Mouse (Mus musculus) liver, embryonic 13.5 days (tissue): Measurements from ENCODE around the gene Swi5. TPM values are rescaled to one million over a fixed set of nuclear protein-coding genes. Genes with fewer than 3 reads are reported as not detected.

Source experiments
- ATAC-seq: fragments of 200-750 bp; cut with Nextera tagmentation; 2 replicates; pipeline ENCODE4 v1.8.0; 2017; ENCODE audit warnings: low read depth, mild to moderate bottlenecking, moderate number of reproducible peaks, moderate library complexity
- DNase-seq: peaks from one replicate; pipeline ENCODE4 v3.0.0; 2022
- H3K27ac ChIP-seq: fragments of 300-500 bp; sonication (generic); 2 replicates; pipeline ENCODE4 v1.5.1; 2015; ENCODE audit warnings: moderate library complexity, mild to moderate bottlenecking, inconsistent platforms
- H3K27me3 ChIP-seq: fragments of 300-500 bp; sonication (generic); 2 replicates; pipeline ENCODE4 v1.6.1; 2015; ENCODE audit warnings: mild to moderate bottlenecking, inconsistent platforms
- H3K36me3 ChIP-seq: fragments of 300-500 bp; sonication (generic); 2 replicates; pipeline ENCODE4 v1.6.1; 2015; ENCODE audit warnings: mild to moderate bottlenecking, inconsistent platforms
- H3K4me1 ChIP-seq: fragments of 300-500 bp; sonication (generic); replicated peaks from 2 replicates; pipeline ENCODE4 v1.6.1; 2015; ENCODE audit warnings: inconsistent platforms
- H3K4me2 ChIP-seq: fragments of 300-500 bp; sonication (generic); 2 replicates; pipeline ENCODE4 v1.6.1; 2015; ENCODE audit warnings: inconsistent platforms, mild to moderate bottlenecking, moderate library complexity
- H3K4me3 ChIP-seq: fragments of 300-500 bp; sonication (generic); replicated peaks from 2 replicates; pipeline ENCODE4 v1.5.1; 2015; ENCODE audit warnings: mild to moderate bottlenecking, inconsistent platforms
- H3K9ac ChIP-seq: fragments of 300-500 bp; sonication (generic); 2 replicates; pipeline ENCODE4 v1.6.1; 2015; ENCODE audit warnings: mild to moderate bottlenecking, inconsistent platforms
- H3K9me3 ChIP-seq: fragments of 300-500 bp; sonication (generic); replicated peaks from 2 replicates; pipeline ENCODE4 v1.6.1; 2016; ENCODE audit warnings: inconsistent platforms
- WGBS: fragments of 180-500 bp; shearing (Covaris S2); methylation state at CpG from one replicate; pipeline ENCODE4 v1.1.7; 2015; ENCODE audit not compliant: insufficient replicate concordance; 5-methylcytosine and 5-hydroxymethylcytosine counted together
- polyA plus RNA-seq: library from polyadenylated mRNA; unstranded; fragments of >200 nt; fragmentation: Nextera tagmentation; extraction: Ambion mirVana; gene quantifications from 2 replicates; pipeline ENCODE4 v1.2.1, GENCODE M21; 2015

Swi5 gene
- polyA plus RNA-seq, 1 experiment from 2014 or later, result 218 TPM

DNA sequence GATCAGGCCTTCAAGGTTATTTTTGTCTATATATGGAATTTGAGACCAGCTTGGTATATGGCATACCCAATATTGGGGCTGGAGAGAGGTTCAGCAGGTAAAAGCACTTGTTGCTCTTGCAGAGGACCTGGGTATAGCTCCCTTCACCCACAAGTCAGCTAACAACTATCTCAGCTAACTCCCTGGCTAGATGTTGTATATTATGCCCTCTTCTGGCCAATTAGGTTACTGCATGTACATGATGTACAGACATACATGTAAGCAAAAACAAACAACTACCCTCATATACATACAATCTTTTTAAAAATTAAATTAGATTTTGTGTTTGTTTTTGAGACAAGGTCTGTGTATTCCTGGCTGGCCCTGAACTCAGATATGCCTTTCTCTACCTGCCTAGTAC lies 1.7 kb upstream of the Swi5 start:
- Histone ChIP-seq H3K27me3 (no peaks in the 10 kb centered on the region), H3K4me2 (peak overlapping the region; percentile 94), H3K4me1 (peaks cover 34% of the 10 kb centered on the region), H3K9ac (peak overlapping the region; percentile 89; the same call in 1 of the 2 replicates), H3K9me3 (no peaks in the 10 kb centered on the region), H3K4me3 (peak overlapping the region; percentile 92), H3K27ac (peak overlapping the region; percentile 83; the same call in 1 of the 2 replicates), H3K36me3 (peaks cover 29% of the 10 kb centered on the region)
- ATAC-seq (no peak), DNase-seq (no peak)

DNA sequence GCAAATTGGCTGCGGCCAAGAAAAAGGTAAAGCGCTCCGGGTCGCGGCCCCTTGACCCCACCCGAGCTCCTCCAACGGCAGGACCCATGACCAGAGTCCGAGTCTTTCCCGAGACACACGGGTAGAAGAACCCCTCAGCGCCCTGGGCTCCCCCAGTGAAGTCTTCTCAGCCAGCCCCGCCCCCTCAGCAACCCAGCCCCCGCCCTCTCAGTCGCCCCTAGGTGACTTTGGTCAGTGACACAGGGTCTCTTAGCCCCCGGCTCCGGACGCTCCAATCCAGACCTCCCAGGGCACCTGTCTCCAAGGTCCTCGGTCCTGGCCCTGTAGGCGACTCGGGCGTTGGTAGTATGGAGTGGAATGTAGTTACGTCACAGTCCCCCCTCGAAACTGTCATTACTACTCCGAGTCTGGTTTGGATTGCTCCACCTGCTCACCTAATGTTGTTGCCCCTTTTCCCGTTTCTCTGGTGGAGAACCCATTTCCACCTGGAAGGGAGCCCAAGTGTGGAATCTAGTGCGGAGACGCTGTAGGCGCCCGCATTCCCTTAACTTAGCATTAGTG lies 576 bp upstream of the Swi5 start:
- ATAC-seq (peak; percentile 61), DNase-seq (no peak)
- whole genome bisulfite sequencing, result 1% methylated on average over 29 of the region's 29 CpGs
- Histone ChIP-seq H3K27ac (peak overlapping the region; percentile 83), H3K9me3 (no peaks in the 10 kb centered on the region), H3K4me3 (peak overlapping the region; percentile 92), H3K9ac (peak overlapping the region; percentile 89), H3K27me3 (no peaks in the 10 kb centered on the region), H3K36me3 (peaks cover 30% of the 10 kb centered on the region), H3K4me1 (peaks cover 34% of the 10 kb centered on the region), H3K4me2 (peak overlapping the region; percentile 94)

GRCm38 (mm10) chr2:32287334-32287840 lies 488 bp downstream of the Swi5 start, which contains the start of gene Golga2:
TSS of gene Golga2 (plus strand) at chr2:32287384.
- Histone ChIP-seq H3K9me3 (no peaks in the 10 kb centered on the region), H3K4me2 (peak within 1 kb of the TSS; percentile 94), H3K36me3 (peaks cover 25% of the 10 kb centered on the region), H3K27me3 (no peaks in the 10 kb centered on the region), H3K9ac (peak within 1 kb of the TSS; percentile 95), H3K4me1 (peaks cover 40% of the 10 kb centered on the region), H3K27ac (peak within 1 kb of the TSS; percentile 88), H3K4me3 (peak within 1 kb of the TSS; percentile 92)
- WGBS, result under 1% methylated on average over 22 of the region's 23 CpGs
- DNase-seq (peak; percentile 35), ATAC-seq (peak; percentile 6)

DNA sequence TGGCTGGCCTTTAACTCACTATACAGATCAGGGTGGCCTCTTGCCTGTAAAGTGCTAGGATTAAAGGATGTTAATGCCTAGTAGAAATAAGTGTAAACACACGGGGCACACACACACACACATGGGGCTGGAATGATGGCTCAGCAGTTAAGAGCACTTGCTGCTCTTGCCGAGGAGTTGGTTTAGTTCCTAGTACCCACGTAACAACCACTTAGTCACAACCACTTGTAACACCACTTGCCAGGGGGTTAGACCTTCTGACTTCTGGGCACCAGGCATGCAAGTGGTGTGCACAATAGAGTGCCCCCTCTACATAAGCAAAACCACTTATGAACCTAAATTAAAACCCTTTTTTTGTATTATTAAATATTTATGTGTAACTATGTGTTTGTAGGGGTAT lies 3.9 kb downstream of the Swi5 start:
- Histone ChIP-seq H3K27me3 (no peaks in the 10 kb centered on the region), H3K9ac (no peak overlapping the region), H3K4me2 (no peak overlapping the region), H3K4me1 (peaks cover 30% of the 10 kb centered on the region), H3K9me3 (no peaks in the 10 kb centered on the region), H3K27ac (no peak overlapping the region), H3K4me3 (no peak overlapping the region), H3K36me3 (peaks cover 54% of the 10 kb centered on the region)
- no peak for ATAC-seq
- WGBS, result 68% methylated on average over 3 of the region's 3 CpGs
- no peak for DNase-seq

GRCm38 (mm10) chr2:32282727-32283126 lies 5.1 kb downstream of the Swi5 start:
- peak; percentile 39 for DNase-seq
- no peaks in the 10 kb centered on the region for H3K27me3 ChIP-seq
- no peak for ATAC-seq
- no peak overlapping the region for H3K27ac ChIP-seq
- H3K9ac ChIP-seq, result no peak overlapping the region
- no peaks in the 10 kb centered on the region for H3K9me3 ChIP-seq
- H3K4me1 ChIP-seq, result peaks cover 25% of the 10 kb centered on the region
- peaks cover 67% of the 10 kb centered on the region for H3K36me3 ChIP-seq
- no peak overlapping the region for H3K4me2 ChIP-seq
- H3K4me3 ChIP-seq, result no peak overlapping the region
- WGBS, result 79% methylated on average over 1 of the region's 1 CpGs

DNA sequence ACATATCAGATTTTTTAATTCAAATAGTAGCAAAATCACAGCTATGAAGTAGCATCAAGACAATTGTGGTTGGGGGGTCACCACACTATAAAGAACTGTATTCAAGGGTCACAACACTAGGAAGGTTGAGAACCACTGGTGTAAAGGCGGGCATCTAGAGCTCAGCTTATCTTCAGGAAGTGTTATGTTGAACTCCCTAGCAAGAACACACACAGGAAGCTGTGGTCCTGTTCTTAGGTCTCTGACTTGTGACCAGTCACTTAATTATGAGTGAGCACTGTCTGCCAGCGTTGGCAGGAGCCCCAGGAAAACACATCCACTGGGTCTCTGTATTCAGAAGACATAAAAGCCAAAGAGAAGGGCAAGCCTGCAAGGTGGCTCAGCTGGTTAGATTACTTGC lies 5.6 kb downstream of the Swi5 start:
- no peak overlapping the region for H3K27ac ChIP-seq
- DNase-seq (no peak), ATAC-seq (no peak)
- no peak overlapping the region for H3K4me3 ChIP-seq
- 32% methylated on average over 2 of the region's 2 CpGs for WGBS
- H3K36me3 ChIP-seq, result peaks cover 69% of the 10 kb centered on the region
- peaks cover 24% of the 10 kb centered on the region for H3K4me1 ChIP-seq
- no peak overlapping the region for H3K4me2 ChIP-seq
- no peak overlapping the region for H3K9ac ChIP-seq
- H3K9me3 ChIP-seq, result no peaks in the 10 kb centered on the region
- H3K27me3 ChIP-seq, result no peaks in the 10 kb centered on the region

DNA sequence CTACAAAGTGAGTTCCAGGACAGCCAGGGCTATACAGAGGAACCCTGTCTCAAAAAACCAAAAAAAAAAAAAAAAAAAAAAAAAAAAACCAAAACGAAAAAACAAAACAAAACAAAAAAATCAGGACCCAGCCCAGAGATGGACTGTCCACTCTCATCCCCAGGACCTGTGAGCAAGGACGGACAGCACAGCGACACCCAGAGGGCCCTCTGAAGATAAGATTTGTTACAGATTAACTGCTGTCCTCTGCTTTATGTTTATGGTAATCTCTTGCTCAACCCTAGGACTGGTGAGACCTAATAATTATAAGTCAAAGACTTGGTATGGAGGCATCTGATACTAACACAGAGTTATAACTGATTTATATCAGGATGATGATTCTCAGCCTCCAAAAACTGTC lies 12.1 kb downstream of the Swi5 start:
- ATAC-seq (no peak), DNase-seq (no peak)
- WGBS, result 46% methylated on average over 3 of the region's 3 CpGs
- Histone ChIP-seq H3K27me3 (no peaks in the 10 kb centered on the region), H3K9me3 (no peaks in the 10 kb centered on the region), H3K36me3 (peaks cover 32% of the 10 kb centered on the region), H3K27ac (no peak overlapping the region), H3K4me1 (no peaks in the 10 kb centered on the region), H3K4me2 (no peak overlapping the region), H3K9ac (no peak overlapping the region), H3K4me3 (no peak overlapping the region)

GRCm38 (mm10) chr2:32260635-32261034 lies 27.2 kb downstream of the Swi5 start:
- peaks cover 18% of the 10 kb centered on the region for H3K4me1 ChIP-seq
- DNase-seq, result peak; percentile 51
- H3K27me3 ChIP-seq, result no peaks in the 10 kb centered on the region
- peak overlapping the region; percentile 84 for H3K4me2 ChIP-seq
- peaks cover 30% of the 10 kb centered on the region for H3K36me3 ChIP-seq
- WGBS, result 21% methylated on average over 4 of the region's 4 CpGs
- no peak for ATAC-seq
- H3K9ac ChIP-seq, result peak overlapping the region; percentile 94; the same call in 1 of the 2 replicates
- H3K27ac ChIP-seq, result peak overlapping the region; percentile 79
- H3K4me3 ChIP-seq, result peak overlapping the region; percentile 91
- H3K9me3 ChIP-seq, result no peaks in the 10 kb centered on the region

- ATAC-seq, result peak; percentile 96
- 1% methylated on average over 59 of the region's 59 CpGs for whole genome bisulfite sequencing
Observed at GRCm38 (mm10) chr2:32259657-32260417, 28.0 kb downstream of the Swi5 start, which contains the start of gene Uck1. TSS of gene Uck1 (minus strand) at chr2:32260159.

DNA sequence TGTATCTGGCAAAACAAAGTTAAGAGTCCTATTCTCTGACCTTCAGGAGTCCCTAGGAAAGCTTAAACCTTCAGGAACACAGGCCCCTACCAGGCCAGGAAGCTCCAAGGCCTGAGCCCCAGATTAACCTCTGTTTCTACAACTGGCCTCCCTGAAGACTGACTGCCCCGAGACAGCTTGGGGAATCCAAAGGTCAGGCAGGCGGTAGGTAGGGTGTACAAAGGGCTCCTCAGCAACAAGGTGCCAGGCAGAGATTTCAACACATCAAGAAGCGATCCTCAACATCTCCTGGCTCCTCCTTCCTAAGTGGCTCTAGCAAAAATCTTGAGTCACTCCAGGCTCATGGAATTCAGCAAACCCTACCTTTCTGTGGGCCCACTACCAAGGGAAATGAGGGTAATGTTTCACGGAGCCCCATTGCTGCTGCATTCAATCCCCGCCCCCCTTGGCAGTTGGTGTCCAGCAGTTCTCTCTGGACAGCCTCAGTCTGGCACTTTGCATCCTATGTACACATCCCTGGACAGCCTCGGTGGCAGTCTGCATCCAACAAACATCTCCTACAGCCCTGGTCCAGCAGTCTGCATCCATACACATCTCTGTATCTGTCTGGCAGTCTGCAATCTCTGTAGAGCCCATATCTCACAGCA lies 28.9 kb downstream of the Swi5 start:
- Histone ChIP-seq H3K9ac (peak overlapping the region; percentile 94), H3K4me3 (peak overlapping the region; percentile 91), H3K4me1 (peaks cover 18% of the 10 kb centered on the region), H3K4me2 (peak overlapping the region; percentile 84), H3K9me3 (no peaks in the 10 kb centered on the region), H3K27me3 (no peaks in the 10 kb centered on the region), H3K27ac (peak overlapping the region; percentile 79), H3K36me3 (peaks cover 39% of the 10 kb centered on the region)
- DNase-seq (no peak), ATAC-seq (no peak)
- WGBS, result 49% methylated on average over 6 of the region's 6 CpGs

More at GRCm38 (mm10) chr2:32259657-32260417, 28.0 kb downstream of the Swi5 start, which contains the start of gene Uck1:
- Histone ChIP-seq H3K36me3 (peaks cover 31% of the 10 kb centered on the region), H3K4me3 (peak within 1 kb of the TSS; percentile 91), H3K4me2 (peak within 1 kb of the TSS; percentile 84), H3K9ac (peak within 1 kb of the TSS; percentile 94), H3K27ac (peak within 1 kb of the TSS; percentile 79), H3K4me1 (peaks cover 18% of the 10 kb centered on the region), H3K27me3 (no peaks in the 10 kb centered on the region), H3K9me3 (no peaks in the 10 kb centered on the region)
- DNase-seq, result peak; percentile 92

- WGBS, result 78% methylated on average over 11 of the region's 11 CpGs
- ATAC-seq (no peak), DNase-seq (no peak)
- Histone ChIP-seq H3K4me1 (peaks cover 18% of the 10 kb centered on the region), H3K4me3 (no peak overlapping the region), H3K36me3 (peaks cover 67% of the 10 kb centered on the region), H3K27me3 (no peaks in the 10 kb centered on the region), H3K4me2 (no peak overlapping the region), H3K27ac (no peak overlapping the region), H3K9ac (no peak overlapping the region), H3K9me3 (no peaks in the 10 kb centered on the region)
Observed at GRCm38 (mm10) chr2:32256273-32256672, 31.6 kb downstream of the Swi5 start.
